Comparison of ENCODE assay signal across 21 mouse cellular contexts in genomic region chr4:83216381-83216780, GRCm38 (mm10).
DNase-seq lines count a peak whose midpoint lies in the region; ATAC-seq and TF ChIP-seq lines count a peak whose summit lies in the region.
"Had no signal": no experiment of that assay in that cellular context is flagged by ENCODE, and none has a peak within 500 bp of the region (broad histone marks: within the 10 kb centered on the region; RNA-seq: fewer than 3 reads in every experiment).

No protein-coding gene starts in this region.

- H3K4me3 ChIP-seq in forebrain, embryonic 12.5 days (replicated peaks) = no peak overlapping the region
- no peak overlapping the region for H3K4me3 ChIP-seq in forebrain, postnatal 0 days (ENCODE audit: low read depth, low read length)
- H3K4me3 ChIP-seq in kidney, embryonic 15.5 days (replicated peaks) = no peak overlapping the region
- no peak overlapping the region for H3K4me3 ChIP-seq in lung, embryonic 15.5 days
- H3K4me3 ChIP-seq in cerebellum, adult 2 months (replicated peaks; ENCODE audit: insufficient read depth, low read depth, low read length) = no peak overlapping the region
- H3K4me3 ChIP-seq: embryonic facial prominence, embryonic 15.5 days; forebrain, embryonic 13.5 days; hindbrain, embryonic 10.5 days; intestine, embryonic 15.5 days had no signal

- no peak for TF ChIP-seq POLR2A in cerebellum, adult 2 months (IDR thresholded peaks at IDR 0.05; ENCODE audit: borderline replicate concordance, insufficient read depth, low read length)

- WGBS in forebrain, embryonic 12.5 days = 77% methylated on average over 7 of the region's 7 CpGs
- WGBS in forebrain, postnatal 0 days = 74% methylated on average over 7 of the region's 7 CpGs
- WGBS in kidney, embryonic 15.5 days = 77% methylated on average over 7 of the region's 7 CpGs
- 76% methylated on average over 7 of the region's 7 CpGs for WGBS in lung, embryonic 15.5 days
- 91% methylated on average over 7 of the region's 7 CpGs for WGBS in cerebellum, adult 2 months

- H3K9me3 ChIP-seq in forebrain, embryonic 12.5 days = no peaks in the 10 kb centered on the region
- no peaks in the 10 kb centered on the region for H3K9me3 ChIP-seq in forebrain, postnatal 0 days (ENCODE audit: low read length)
- no peaks in the 10 kb centered on the region for H3K9me3 ChIP-seq in kidney, embryonic 15.5 days (replicated peaks)
- H3K9me3 ChIP-seq in lung, embryonic 15.5 days = no peaks in the 10 kb centered on the region
- H3K9me3 ChIP-seq: embryonic facial prominence, embryonic 15.5 days; forebrain, embryonic 13.5 days; hindbrain, embryonic 10.5 days; intestine, embryonic 15.5 days had no signal

- H3K36me3 ChIP-seq in forebrain, embryonic 12.5 days (replicated peaks) = no peaks in the 10 kb centered on the region
- no peaks in the 10 kb centered on the region for H3K36me3 ChIP-seq in forebrain, postnatal 0 days (ENCODE audit: insufficient read depth)
- no peaks in the 10 kb centered on the region for H3K36me3 ChIP-seq in kidney, embryonic 15.5 days
- no peaks in the 10 kb centered on the region for H3K36me3 ChIP-seq in lung, embryonic 15.5 days
- H3K36me3 ChIP-seq: embryonic facial prominence, embryonic 15.5 days; hindbrain, embryonic 10.5 days; intestine, embryonic 15.5 days had no signal

- peaks cover 13% of the 10 kb centered on the region; the same call in 1 of the 2 replicates for H3K4me1 ChIP-seq in forebrain, embryonic 12.5 days
- no peaks in the 10 kb centered on the region for H3K4me1 ChIP-seq in forebrain, postnatal 0 days (ENCODE audit: insufficient read depth)
- H3K4me1 ChIP-seq in kidney, embryonic 15.5 days = peaks cover 12% of the 10 kb centered on the region
- peaks cover 17% of the 10 kb centered on the region for H3K4me1 ChIP-seq in lung, embryonic 15.5 days
- no peaks in the 10 kb centered on the region for H3K4me1 ChIP-seq in cerebellum, adult 2 months (ENCODE audit: control insufficient read depth, insufficient read depth, low read length)
- H3K4me1 ChIP-seq: hindbrain, embryonic 10.5 days; intestine, embryonic 15.5 days had no signal

- no peaks in the 10 kb centered on the region for H3K27me3 ChIP-seq in forebrain, embryonic 12.5 days
- H3K27me3 ChIP-seq in forebrain, postnatal 0 days (ENCODE audit: insufficient read depth, low read length) = no peaks in the 10 kb centered on the region
- H3K27me3 ChIP-seq in kidney, embryonic 15.5 days = no peaks in the 10 kb centered on the region
- no peaks in the 10 kb centered on the region for H3K27me3 ChIP-seq in lung, embryonic 15.5 days
- no peaks in the 10 kb centered on the region for H3K27me3 ChIP-seq in cerebellum, adult 2 months (ENCODE audit: control insufficient read depth, insufficient read depth, low read length)
- H3K27me3 ChIP-seq: CH12.LX; embryonic facial prominence, embryonic 15.5 days; forebrain, embryonic 13.5 days; intestine, embryonic 15.5 days; Patski had no signal

- TF ChIP-seq CTCF in forebrain, postnatal 0 days (IDR thresholded peaks at IDR 0.05; ENCODE audit: low read depth) = no peak
- no peak for TF ChIP-seq CTCF in cerebellum, adult 2 months (IDR thresholded peaks at IDR 0.05; ENCODE audit: borderline replicate concordance, insufficient read depth, low read depth, low read length)

- no peak overlapping the region for H3K9ac ChIP-seq in forebrain, embryonic 12.5 days
- H3K9ac ChIP-seq in forebrain, postnatal 0 days = no peak overlapping the region
- H3K9ac ChIP-seq in kidney, embryonic 15.5 days = no peak overlapping the region
- H3K9ac ChIP-seq in lung, embryonic 15.5 days = no peak overlapping the region
- H3K9ac ChIP-seq: embryonic facial prominence, embryonic 15.5 days; forebrain, embryonic 13.5 days; hindbrain, embryonic 14.5 days; intestine, embryonic 15.5 days had no signal

- no peak for ATAC-seq in forebrain, embryonic 12.5 days (ENCODE audit: low FRiP score)
- no peak for ATAC-seq in forebrain, postnatal 0 days
- no peak for ATAC-seq in kidney, embryonic 15.5 days (replicated peaks; ENCODE audit: low FRiP score)
- no peak for ATAC-seq in lung, embryonic 15.5 days (ENCODE audit: borderline replicate concordance, extremely low read depth, low FRiP score, low TSS enrichment)
- ATAC-seq: activated CD4-positive, CD25-positive, alpha-beta regulatory T cell, adult 4 months; intestine, embryonic 15.5 days; Patski had no signal

- no peak for DNase-seq in forebrain, postnatal 0 days
- DNase-seq in kidney, postnatal 25 days = no peak
- DNase-seq in lung, postnatal 4 days = no peak
- DNase-seq in cerebellum, adult 2 months = no peak
- DNase-seq: adrenal gland, postnatal 14 days; cerebellum, adult 11-12 months; cerebellum, adult 9-11 months; cerebellum, postnatal 36 days; gastrocnemius, postnatal 25 days; heart, postnatal 10 days had no signal

- H3K27ac ChIP-seq in forebrain, embryonic 12.5 days = 0 out of 2 replicates have a peak overlapping the region, but pooled peaks have one; percentile 46
- no peak overlapping the region for H3K27ac ChIP-seq in forebrain, postnatal 0 days (ENCODE audit: low read depth, low read length)
- H3K27ac ChIP-seq in kidney, embryonic 15.5 days = peak overlapping the region; percentile 75; the same call in 1 of the 2 replicates
- peak overlapping the region; percentile 85 for H3K27ac ChIP-seq in lung, embryonic 15.5 days
- H3K27ac ChIP-seq in cerebellum, adult 2 months (ENCODE audit: insufficient read depth, low read length) = no peak overlapping the region
- H3K27ac ChIP-seq: embryonic facial prominence, embryonic 15.5 days; hindbrain, embryonic 10.5 days; hindbrain, embryonic 14.5 days; intestine, embryonic 15.5 days had no signal

- H3K4me2 ChIP-seq in forebrain, embryonic 12.5 days = no peak overlapping the region
- H3K4me2 ChIP-seq in forebrain, postnatal 0 days (ENCODE audit: low read depth) = no peak overlapping the region
- H3K4me2 ChIP-seq in kidney, embryonic 15.5 days = no peak overlapping the region
- H3K4me2 ChIP-seq in lung, embryonic 15.5 days = no peak overlapping the region
- H3K4me2 ChIP-seq: embryonic facial prominence, embryonic 15.5 days; forebrain, embryonic 13.5 days; hindbrain, embryonic 14.5 days; intestine, embryonic 15.5 days had no signal

Comparison
In these comparisons a context has a peak if more than half of its experiments do, and no peak if none do; other contexts are left out.
1. H3K27ac ChIP-seq: peak in forebrain, embryonic 12.5 days (single experiment), kidney, embryonic 15.5 days (single experiment) and lung, embryonic 15.5 days (single experiment); none in forebrain, postnatal 0 days (single experiment) and cerebellum, adult 2 months (single experiment).